Mouse (Mus musculus) CH12.LX (cell line): ENCODE data around the gene Gm21962.

Experiments used
- CTCF ChIP-seq, 2 experiments: IDR thresholded peaks in 1 of 2; conservative IDR thresholded peaks in 1 of 2; 2 replicates each; pipeline ENCODE4 v1.5.1; 2011 to 2012; ENCODE audit warnings: low read depth in 2 of 2, low read length in 2 of 2, improper control_type of control experiment in 1 of 2, inconsistent platforms in 1 of 2, mild to moderate bottlenecking in 1 of 2, moderate library complexity in 1 of 2
- EP300 ChIP-seq: IDR thresholded peaks from 2 replicates; pipeline ENCODE4 v1.6.1; 2011; ENCODE audit warnings: low read length, improper control_type of control experiment
- HCFC1 ChIP-seq: IDR thresholded peaks from 2 replicates; pipeline ENCODE4 v1.6.1; 2012; ENCODE audit warnings: low read depth, mild to moderate bottlenecking, inconsistent platforms, low read length, improper control_type of control experiment
- KAT2A ChIP-seq: IDR thresholded peaks from 2 replicates; pipeline ENCODE4 v1.6.1; 2012; ENCODE audit warnings: low read length, improper control_type of control experiment, inconsistent platforms; ENCODE audit not compliant: insufficient replicate concordance
- POLR2A ChIP-seq: IDR thresholded peaks from 2 replicates; pipeline ENCODE4 v1.6.1; 2011; ENCODE audit warnings: low read depth, mild to moderate bottlenecking, improper control_type of control experiment, low read length
- POLR2AphosphoS2 ChIP-seq: IDR thresholded peaks from 2 replicates; pipeline ENCODE4 v1.6.1; 2011; ENCODE audit warnings: low read depth, low read length, improper control_type of control experiment
- ZMIZ1 ChIP-seq: IDR thresholded peaks from 2 replicates; pipeline ENCODE4 v1.6.1; 2012; ENCODE audit warnings: low read depth, mild to moderate bottlenecking, inconsistent platforms, low read length, improper control_type of control experiment

DNA sequence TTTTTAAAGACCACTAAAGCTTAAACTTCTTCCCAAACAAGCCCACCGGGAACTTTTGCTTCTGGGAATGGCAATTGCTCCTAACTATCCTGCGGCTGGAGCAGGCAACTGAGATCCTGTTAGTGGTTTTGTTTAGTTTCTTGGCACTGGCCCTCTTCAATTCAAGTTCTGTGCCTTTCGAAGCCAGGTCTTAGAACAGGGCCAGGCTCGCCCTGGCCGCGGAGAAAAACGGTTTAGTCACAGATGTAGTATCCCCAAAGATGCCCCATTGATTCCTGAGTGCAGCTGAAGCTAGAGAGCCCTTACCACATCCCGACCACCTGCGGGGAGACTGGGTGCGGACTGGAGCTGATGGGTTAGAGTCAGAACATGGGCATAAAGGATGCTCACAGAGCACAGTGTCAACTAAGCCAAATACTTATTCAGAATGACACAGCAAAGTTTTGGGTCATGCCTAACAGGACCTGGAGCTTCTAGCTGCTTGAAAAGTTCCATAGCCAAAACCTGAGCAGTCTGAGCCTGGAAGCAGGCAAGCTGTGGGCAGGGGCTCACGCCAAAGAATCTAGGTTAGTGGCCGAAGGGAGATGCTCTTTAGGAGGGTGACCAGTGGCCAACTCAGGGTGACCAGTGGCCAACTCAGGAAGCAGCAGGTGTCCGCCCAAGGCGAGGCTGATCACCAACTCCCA is 48.3 kb upstream of the Gm21962 start:
- TF ChIP-seq POLR2A = no peak
- no peak for TF ChIP-seq HCFC1
- TF ChIP-seq CTCF (conservative IDR thresholded peaks at IDR 0.05 in 1 of 2, IDR thresholded peaks at IDR 0.05 in 1 of 2; ENCODE audit: low read depth in 2 of 2, low read length in 2 of 2) = no peak
- TF ChIP-seq ZMIZ1 = no peak
- no peak; the same call in 1 of the 2 replicates for TF ChIP-seq EP300
- no peak for TF ChIP-seq POLR2AphosphoS2
- 0 out of 2 replicates have a peak, but pooled peaks have one; percentile 14 for TF ChIP-seq KAT2A
